Mouse (Mus musculus) v-Abl transformed pro-B cells (cell line): ENCODE measurements around the gene Gm14862.
"Not testable (repeated sequence)": the region's sequence is repeated elsewhere in the genome, so short reads cannot be mapped to it uniquely, and the experiment has no call there.

Experiments used
- in situ Hi-C, 2 experiments: fragments of 400-800 bp; cut with MboI; formaldehyde crosslinking; loops; one replicate each; pipeline ENCODE4 v1.15.1; 2025; ENCODE audit not compliant: unreplicated experiment in 2 of 2

Gm14862 gene

GRCm38 (mm10) chrX:9256766-9257165 is at the start of gene Gm14862:
TSS of gene Gm14862 (minus strand) at chrX:9256899.
- in situ Hi-C loops: loop anchor here in 1 of 2 experiments (25.0 kb wide), 1 partner anchor 406 kb away; the partner anchor contains the start of gene Dynlt3

DNA sequence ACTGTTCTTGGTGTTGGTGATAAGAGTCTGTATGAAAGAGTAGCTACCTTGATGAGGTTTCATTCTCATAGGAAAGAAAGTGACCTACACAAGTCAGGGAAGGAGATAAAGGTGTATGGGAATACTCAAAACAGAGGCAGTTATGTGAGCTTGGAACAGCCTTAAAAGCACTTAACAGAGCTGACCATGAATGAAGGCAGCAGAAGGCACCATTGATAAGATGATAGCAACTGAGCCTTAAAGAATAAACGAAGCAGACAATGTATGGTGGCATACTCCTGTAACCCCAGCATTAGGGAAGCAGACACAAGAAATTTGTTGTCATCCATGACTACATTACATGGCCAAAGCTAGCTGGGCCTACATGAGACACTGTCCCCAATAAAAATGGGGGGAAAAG is 46.8 kb upstream of the Gm14862 start:
- in situ Hi-C loops: loop anchor here in 1 of 2 experiments (25.0 kb wide), 1 partner anchor 359 kb away; the partner anchor contains the start of gene Dynlt3

GRCm38 (mm10) chrX:9302791-9303190 is 46.1 kb upstream of the Gm14862 start:
- in situ Hi-C loops: loop anchor here in 1 of 2 experiments (25.0 kb wide), 1 partner anchor 360 kb away; the partner anchor contains the start of gene Dynlt3

GRCm38 (mm10) chrX:9298413-9298864 is 41.7 kb upstream of the Gm14862 start:
- in situ Hi-C loops: no loop called here

GRCm38 (mm10) chrX:9293140-9293829 is 36.6 kb upstream of the Gm14862 start:
- in situ Hi-C loops: not testable (repeated sequence)

- in situ Hi-C loops: not testable (repeated sequence)
Measured at GRCm38 (mm10) chrX:9283464-9283863, 26.8 kb upstream of the Gm14862 start, which contains the start of gene H2al1m. TSS of gene H2al1m (plus strand) at chrX:9283764.

GRCm38 (mm10) chrX:9274321-9274720 is 17.6 kb upstream of the Gm14862 start:
- in situ Hi-C loops: loop anchor here in 1 of 2 experiments (10.0 to 25.0 kb wide), 2 partner anchors 180 to 388 kb away; partner anchors contain the start of gene Dynlt3

GRCm38 (mm10) chrX:9273377-9274002 is 16.8 kb upstream of the Gm14862 start:
- in situ Hi-C loops: loop anchor here in 1 of 2 experiments (10.0 to 25.0 kb wide), 2 partner anchors 181 to 389 kb away; partner anchors contain the start of gene Dynlt3

DNA sequence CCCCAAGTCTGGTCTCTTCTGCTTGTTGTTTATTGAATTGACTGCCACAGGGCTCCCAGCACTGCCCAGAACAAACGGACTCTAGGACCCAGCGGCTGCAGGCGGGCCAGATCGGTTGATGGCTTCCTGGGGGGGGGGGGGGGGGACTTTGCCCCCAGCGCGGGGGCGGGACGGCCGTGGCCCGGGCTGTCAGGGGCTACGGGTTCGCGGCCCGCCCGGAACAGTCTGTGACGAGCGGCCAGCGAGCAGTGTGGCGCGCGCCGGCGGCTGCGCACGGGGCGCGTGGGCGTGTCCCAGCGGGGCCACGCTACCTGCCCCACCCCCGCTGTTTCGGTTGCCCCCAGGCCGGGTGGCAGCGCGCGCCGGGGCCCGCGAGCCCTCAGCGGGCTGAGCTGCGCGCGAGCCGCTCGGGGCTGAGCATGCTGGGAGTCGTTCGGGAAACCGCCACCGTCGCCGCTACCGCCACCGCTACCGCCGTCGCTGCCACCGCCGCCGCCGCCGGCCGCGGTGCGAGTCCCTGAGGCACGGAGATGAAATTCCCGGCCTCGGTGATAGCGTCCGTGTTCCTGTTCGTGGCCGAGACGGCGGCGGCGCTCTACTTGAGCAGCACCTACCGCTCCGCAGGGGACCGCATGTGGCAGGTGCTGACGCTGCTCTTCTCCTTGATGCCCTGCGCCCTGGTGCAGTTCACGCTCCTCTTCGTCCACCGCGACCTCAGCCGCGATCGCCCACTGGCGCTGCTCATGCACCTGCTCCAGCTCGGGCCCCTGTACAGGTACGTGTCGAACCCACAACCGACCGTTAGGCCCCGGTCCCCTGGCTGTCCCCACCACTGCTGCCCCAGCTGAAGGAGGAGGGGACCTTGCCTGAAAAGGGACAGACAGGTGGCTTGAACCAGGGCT is 16.0 kb upstream of the Gm14862 start, which contains the start of gene Xk:
Gene Xk (plus strand): TSS at position 297 of the 902 bp plus-strand sequence.
- in situ Hi-C loops: loop anchor here in 1 of 2 experiments (10.0 to 25.0 kb wide), 2 partner anchors 182 to 390 kb away; partner anchors contain the start of gene Dynlt3

DNA sequence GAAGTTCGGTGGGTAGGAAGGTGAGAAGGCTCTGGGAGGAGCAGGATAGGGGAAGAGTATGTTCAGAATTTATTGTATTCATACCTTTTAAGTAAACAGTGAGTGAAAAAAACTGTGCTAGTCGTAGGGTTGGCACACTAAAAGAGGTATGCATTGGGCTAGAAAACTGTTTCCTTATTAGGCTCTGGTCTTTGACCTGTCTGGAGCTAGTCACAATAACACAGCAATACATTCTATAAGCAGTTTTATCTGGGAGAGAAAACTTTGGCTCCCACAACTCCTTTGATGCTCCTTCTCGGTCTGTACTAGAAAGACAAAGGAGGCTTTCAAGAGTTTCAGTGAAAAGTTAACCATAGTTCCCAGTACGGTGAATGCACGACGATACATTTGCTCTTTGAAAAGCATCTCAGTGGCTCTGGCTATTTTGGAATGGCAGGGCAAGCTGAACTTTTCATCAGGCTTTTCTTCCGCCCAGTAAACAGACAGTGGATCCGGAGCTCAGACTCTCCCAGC is 15.3 kb upstream of the Gm14862 start:
- in situ Hi-C loops: loop anchor here in 1 of 2 experiments (10.0 to 25.0 kb wide), 2 partner anchors 183 to 390 kb away; partner anchors contain the start of gene Dynlt3

DNA sequence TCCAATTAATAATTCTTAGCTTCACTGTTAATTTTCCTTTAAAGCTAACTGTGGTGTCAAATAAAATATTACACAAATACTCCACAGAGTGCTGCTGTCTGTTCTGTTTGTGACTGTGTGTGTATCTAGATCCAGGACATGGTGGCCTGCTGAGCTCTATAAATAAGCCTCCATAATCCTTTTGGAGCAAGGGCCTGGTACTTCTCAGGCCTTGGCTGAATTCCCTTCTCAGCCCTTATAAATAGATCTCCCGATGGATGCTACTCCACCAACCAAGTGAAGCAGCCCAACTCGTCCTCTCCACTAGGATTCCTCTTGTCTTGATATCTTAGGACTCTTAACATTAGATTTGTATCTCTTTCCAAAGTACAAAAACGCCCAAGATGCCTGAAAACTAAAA is 14.4 kb upstream of the Gm14862 start:
- in situ Hi-C loops: loop anchor here in 1 of 2 experiments (10.0 to 25.0 kb wide), 2 partner anchors 184 to 391 kb away; partner anchors contain the start of gene Dynlt3

GRCm38 (mm10) chrX:9259267-9259666 is 2.6 kb upstream of the Gm14862 start:
- in situ Hi-C loops: loop anchor here in 1 of 2 experiments (25.0 kb wide), 1 partner anchor 403 kb away; the partner anchor contains the start of gene Dynlt3

DNA sequence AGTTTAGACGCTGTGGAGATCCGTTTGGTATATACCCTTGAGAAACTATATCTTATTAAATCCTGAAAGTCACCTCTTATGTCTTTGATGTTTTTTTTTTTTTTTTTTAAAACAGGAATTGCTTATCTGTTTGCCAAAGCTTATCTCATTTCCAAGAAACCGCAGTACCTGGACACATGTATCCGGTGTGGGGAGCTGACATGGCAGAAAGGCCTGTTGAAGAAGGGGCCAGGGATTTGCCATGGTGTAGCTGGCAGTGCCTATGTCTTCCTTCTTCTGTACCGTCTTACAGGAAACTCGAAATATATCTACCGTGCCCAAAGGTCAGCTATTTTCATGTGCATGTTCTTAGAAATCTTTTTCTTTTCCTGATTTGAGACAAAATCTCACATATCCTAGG is 1.1 kb upstream of the Gm14862 start:
- in situ Hi-C loops: loop anchor here in 1 of 2 experiments (25.0 kb wide), 1 partner anchor 404 kb away; the partner anchor contains the start of gene Dynlt3

DNA sequence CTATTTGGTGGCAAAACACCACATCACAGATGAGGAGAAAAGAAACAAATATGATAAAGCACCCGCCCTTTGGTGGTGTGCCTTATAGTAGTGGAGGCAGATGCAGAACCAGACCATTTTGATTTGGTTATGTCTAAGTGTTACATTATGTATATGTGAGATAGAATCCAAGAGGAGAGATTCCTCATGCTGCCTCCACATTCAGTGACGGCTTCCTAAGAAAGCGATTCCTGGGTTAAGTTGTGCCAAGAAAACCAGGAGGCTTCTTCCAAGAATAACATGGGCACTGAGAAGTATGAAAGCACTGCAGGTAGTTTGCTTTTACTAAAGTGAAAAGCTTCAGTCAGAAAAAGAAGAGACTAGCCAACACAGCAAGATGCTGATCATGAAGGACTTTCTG is 1.8 kb downstream of the Gm14862 start:
- in situ Hi-C loops: loop anchor here in 1 of 2 experiments (25.0 kb wide), 1 partner anchor 407 kb away; the partner anchor contains the start of gene Dynlt3

- in situ Hi-C loops: loop anchor here in 1 of 2 experiments (25.0 kb wide), 1 partner anchor 408 kb away; the partner anchor contains the start of gene Dynlt3
Measured at GRCm38 (mm10) chrX:9253990-9254389, 2.7 kb downstream of the Gm14862 start.

DNA sequence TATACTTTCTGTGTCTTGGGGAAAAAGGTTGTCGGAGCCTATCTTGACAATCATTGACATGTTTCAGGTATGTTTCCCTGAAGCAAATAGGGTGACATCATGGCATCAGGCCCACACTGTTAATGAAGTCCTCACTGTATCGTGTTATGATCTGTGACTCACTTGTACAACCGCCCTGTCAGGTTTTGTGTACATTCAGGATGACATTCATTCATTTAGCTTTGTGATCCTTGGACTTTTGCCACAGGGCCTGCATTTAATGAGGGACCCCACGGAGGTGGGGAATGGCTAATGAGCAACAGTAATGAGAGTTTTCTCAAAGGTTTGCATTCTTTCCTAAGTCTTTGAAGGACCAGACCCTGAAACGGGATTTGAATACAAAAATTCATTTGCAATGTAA is 7.8 kb downstream of the Gm14862 start:
- in situ Hi-C loops: no loop called here

- in situ Hi-C loops: no loop called here
Measured at GRCm38 (mm10) chrX:9244603-9245336, 11.9 kb downstream of the Gm14862 start.

GRCm38 (mm10) chrX:9243381-9243864 is 13.3 kb downstream of the Gm14862 start:
- in situ Hi-C loops: no loop called here
